Mouse (Mus musculus): ENCODE results near the gene Atp8b4. TPM values are rescaled to one million over a fixed set of nuclear protein-coding genes. Genes with fewer than 3 reads are reported as not detected.
A peak's percentile ranks its signal among the peaks of the same experiment; 100 is the strongest.
"Not testable (repeated sequence)": the region's sequence is repeated elsewhere in the genome, so short reads cannot be mapped to it uniquely, and the experiment has no call there.

Atp8b4 gene
- polyA plus RNA-seq, 1 experiment from 2014 or later, result 0.15 TPM

DNA sequence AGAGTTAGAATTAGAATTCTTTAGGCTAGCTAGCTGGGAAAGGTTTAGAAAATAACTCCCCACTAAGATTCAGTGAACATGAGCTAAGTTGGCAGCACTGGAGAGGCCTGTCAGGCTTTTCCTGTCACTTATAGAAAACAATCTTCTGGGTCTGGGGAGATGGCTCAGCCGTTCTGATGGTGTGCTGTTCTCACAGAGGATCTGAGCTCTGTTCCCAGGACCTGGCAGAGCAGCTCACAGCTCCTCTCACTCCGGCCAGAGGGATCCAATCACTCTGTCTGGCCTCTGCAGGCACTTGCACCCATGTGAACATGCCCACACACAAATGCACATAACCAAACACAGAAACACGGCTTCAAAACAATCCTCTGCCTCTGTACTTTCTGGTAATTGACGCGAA is 27.6 kb downstream of the Atp8b4 start:
- no peak overlapping the region for H3K4me2 ChIP-seq
- no peaks in the 10 kb centered on the region for H3K36me3 ChIP-seq
- H3K27me3 ChIP-seq (replicated peaks), result no peaks in the 10 kb centered on the region
- no peaks in the 10 kb centered on the region for H3K4me1 ChIP-seq (replicated peaks)
- no peak for ATAC-seq (ENCODE audit: insufficient number of reproducible peaks, low FRiP score)
- no peaks in the 10 kb centered on the region for H3K9me3 ChIP-seq (replicated peaks)
- H3K9ac ChIP-seq, result no peak overlapping the region
- WGBS, result 72% methylated on average over 5 of the region's 5 CpGs
- H3K4me3 ChIP-seq, result no peak overlapping the region
- no peak overlapping the region for H3K27ac ChIP-seq (ENCODE audit: poor library complexity, severe bottlenecking)

DNA sequence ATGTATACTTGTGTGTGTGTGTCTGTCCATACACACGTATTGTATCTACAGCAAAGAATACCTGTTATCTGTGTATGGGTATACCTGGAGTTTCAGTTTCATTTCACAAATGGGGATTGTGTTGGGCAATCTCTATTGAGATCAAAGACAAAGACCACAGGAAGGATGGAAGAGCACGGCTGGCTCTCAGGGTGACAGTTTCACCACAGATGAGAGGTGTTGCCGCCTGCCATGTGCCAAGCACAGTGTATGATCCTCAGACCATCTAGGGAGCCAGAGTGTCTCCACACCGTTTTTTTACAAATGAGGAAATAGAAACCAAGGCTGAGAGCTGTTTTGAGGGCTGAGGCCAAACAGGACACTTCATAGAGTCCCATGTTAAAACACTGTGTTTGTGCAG is 32.7 kb downstream of the Atp8b4 start:
- Histone ChIP-seq H3K36me3 (no peaks in the 10 kb centered on the region), H3K27ac (ENCODE audit: poor library complexity, severe bottlenecking) (no peak overlapping the region), H3K9me3 (replicated peaks) (no peaks in the 10 kb centered on the region), H3K9ac (no peak overlapping the region), H3K4me2 (no peak overlapping the region), H3K4me1 (replicated peaks) (0 out of 2 replicates have a peak, but pooled peaks cover 5% of the 10 kb centered on the region), H3K4me3 (no peak overlapping the region), H3K27me3 (replicated peaks) (no peaks in the 10 kb centered on the region)
- WGBS, result 70% methylated on average over 4 of the region's 4 CpGs
- ATAC-seq (ENCODE audit: insufficient number of reproducible peaks, low FRiP score), result no peak

DNA sequence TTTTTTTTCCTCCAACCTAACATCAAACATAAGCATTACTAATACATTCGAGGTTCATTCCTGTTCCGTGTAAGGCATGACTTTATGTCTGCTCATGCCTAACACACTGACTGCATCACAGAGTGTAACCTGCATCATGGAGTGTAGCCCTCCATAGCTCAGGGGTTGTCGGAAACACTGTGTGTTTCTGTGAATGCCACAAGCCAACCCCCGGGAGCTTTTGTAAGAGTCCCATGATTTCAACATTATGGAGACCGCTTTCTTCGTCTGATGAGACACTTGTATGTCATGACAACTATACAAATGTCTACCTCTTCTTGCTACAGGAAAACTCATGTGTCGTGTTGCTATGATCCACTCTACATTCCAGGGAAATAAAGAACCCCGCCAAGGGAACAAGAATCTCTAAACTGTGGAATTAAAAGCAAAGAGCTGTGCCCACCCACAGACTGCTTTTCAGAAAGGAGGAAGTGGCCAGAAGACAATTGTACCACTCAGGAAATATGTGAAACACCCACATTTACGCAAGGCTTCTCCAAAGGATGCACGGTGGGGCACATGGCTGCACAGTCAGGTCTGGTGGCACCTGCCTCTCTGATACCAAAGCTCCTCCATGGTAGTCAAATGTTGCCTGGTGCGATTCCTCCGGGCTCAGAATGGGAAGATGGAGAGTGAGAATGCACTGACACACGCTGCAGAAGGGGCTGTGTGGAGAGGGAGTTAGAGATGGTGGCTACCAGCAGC is 33.9 kb downstream of the Atp8b4 start:
- WGBS, result 79% methylated on average over 13 of the region's 13 CpGs
- no peak for ATAC-seq (ENCODE audit: insufficient number of reproducible peaks, low FRiP score)

DNA sequence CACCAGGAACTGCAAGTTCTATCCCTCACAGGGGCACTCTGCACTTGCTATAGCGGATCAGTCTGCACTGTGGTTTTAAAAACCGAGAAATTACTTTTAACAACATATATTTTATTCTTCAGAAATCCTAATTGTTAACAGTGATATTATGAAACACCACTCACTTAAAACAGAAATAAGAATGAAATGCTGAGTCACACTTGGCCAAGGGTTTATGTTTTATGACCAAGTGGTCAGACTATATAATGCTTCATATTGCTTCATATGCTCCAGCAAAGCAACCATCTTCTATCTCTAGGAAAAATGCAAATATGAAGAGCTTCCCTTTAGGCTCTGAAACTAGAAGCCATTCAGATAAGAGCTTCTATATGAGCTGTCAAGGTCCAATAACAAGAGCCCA is 41.8 kb downstream of the Atp8b4 start:
- no peak overlapping the region for H3K4me2 ChIP-seq
- H3K27me3 ChIP-seq (replicated peaks), result no peaks in the 10 kb centered on the region
- H3K4me1 ChIP-seq (replicated peaks), result no peaks in the 10 kb centered on the region
- H3K9me3 ChIP-seq (replicated peaks), result no peaks in the 10 kb centered on the region
- H3K36me3 ChIP-seq, result no peaks in the 10 kb centered on the region
- WGBS, result 78% methylated on average over 2 of the region's 2 CpGs
- no peak overlapping the region for H3K9ac ChIP-seq
- no peak for ATAC-seq (ENCODE audit: insufficient number of reproducible peaks, low FRiP score)
- H3K27ac ChIP-seq (ENCODE audit: poor library complexity, severe bottlenecking), result no peak overlapping the region
- no peak overlapping the region for H3K4me3 ChIP-seq

More for the DNA sequence above, 33.9 kb downstream of the Atp8b4 start:
- H3K4me1 ChIP-seq (replicated peaks), result 0 out of 2 replicates have a peak, but pooled peaks cover 5% of the 10 kb centered on the region
- no peak overlapping the region for H3K27ac ChIP-seq (ENCODE audit: poor library complexity, severe bottlenecking)
- no peaks in the 10 kb centered on the region for H3K9me3 ChIP-seq (replicated peaks)
- no peaks in the 10 kb centered on the region for H3K36me3 ChIP-seq
- H3K4me2 ChIP-seq, result no peak overlapping the region
- H3K9ac ChIP-seq, result no peak overlapping the region
- no peaks in the 10 kb centered on the region for H3K27me3 ChIP-seq (replicated peaks)
- no peak overlapping the region for H3K4me3 ChIP-seq

DNA sequence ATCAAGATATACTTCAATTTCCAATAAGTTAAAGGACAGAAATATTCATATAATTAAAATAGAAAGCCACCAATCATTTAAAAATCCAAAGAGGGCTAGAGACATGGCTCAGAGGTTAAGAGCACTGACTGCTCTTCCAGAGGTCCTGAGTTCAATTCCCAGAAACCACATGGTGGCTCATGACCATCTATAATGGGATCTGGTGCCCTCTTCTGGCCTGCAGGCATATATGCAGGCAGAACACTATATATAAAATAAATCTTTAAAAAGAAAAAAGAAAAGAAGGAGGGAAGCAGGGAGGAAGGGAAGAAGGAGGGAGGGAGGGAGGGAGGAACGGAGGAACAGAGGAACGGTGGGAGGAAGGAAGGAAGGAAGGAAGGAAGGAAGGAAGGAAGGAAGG is 42.7 kb downstream of the Atp8b4 start:
- H3K36me3 ChIP-seq; H3K4me2 ChIP-seq; ATAC-seq (ENCODE audit: insufficient number of reproducible peaks, low FRiP score); H3K4me3 ChIP-seq; H3K27ac ChIP-seq (ENCODE audit: poor library complexity, severe bottlenecking); H3K9me3 ChIP-seq (replicated peaks); H3K27me3 ChIP-seq (replicated peaks); H3K9ac ChIP-seq; H3K4me1 ChIP-seq (replicated peaks): not testable (repeated sequence)
- WGBS, result 47% methylated on average over 2 of the region's 2 CpGs

DNA sequence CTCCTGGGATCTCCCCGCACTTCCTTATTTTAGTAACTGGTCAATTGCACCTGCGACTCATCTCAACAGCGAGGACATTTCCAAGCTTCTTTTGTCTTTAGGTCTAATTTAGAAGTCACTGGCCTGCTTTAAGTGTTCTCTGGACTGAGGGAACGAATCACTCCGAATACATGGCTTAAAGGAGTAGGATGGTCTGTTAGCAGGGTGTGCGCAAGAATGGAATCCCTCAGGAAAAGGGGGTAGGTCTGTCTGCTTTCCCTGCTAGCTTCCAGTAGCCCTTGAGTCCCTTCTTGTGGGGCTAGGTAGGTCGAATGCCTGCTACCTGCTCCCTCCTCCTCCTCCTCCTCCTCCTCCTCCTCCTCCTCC is 49.6 kb downstream of the Atp8b4 start:
- peak overlapping the region; percentile 15 for H3K4me2 ChIP-seq
- H3K36me3 ChIP-seq, result no peaks in the 10 kb centered on the region
- no peaks in the 10 kb centered on the region for H3K27me3 ChIP-seq (replicated peaks)
- H3K4me1 ChIP-seq (replicated peaks), result peaks cover 10% of the 10 kb centered on the region
- H3K4me3 ChIP-seq, result no peak overlapping the region
- WGBS, result 74% methylated on average over 7 of the region's 7 CpGs
- ATAC-seq (ENCODE audit: insufficient number of reproducible peaks, low FRiP score), result no peak
- no peak overlapping the region for H3K9ac ChIP-seq
- H3K9me3 ChIP-seq (replicated peaks), result no peaks in the 10 kb centered on the region
- H3K27ac ChIP-seq (ENCODE audit: poor library complexity, severe bottlenecking), result peak overlapping the region; percentile 92

DNA sequence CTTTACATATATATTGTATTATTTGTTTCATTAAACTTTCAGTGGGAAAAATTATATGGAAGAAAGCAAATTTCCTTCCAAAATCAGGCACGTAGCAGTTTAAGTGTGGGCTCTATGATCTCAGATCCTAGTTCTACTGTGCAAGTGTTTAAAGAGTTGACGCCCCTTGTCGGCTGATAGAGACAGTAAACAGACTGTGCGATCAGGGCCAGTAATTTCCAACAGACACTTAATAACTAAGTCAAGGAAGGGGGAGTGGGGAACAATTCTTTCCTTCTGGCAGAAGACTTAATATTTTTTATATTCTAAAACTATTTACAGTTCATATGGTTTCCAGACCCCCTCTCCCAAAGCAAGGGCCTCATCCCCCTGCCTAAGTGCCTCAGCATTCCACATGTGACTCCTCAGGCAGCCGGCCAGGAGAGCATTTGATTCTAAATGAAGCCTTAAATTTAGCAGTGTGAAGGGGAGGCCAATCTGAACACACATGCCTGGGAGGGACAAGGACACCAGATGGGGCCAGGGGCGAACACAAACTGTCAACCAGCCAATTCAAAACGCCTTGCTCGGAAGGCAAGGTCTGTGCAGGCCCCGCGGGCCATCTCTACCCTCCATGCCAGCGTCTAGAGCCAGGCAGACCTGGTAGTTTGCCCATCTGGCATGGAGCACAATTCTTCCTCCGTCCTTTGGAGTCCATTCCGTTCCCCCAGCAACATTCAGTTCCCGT is 50.1 kb downstream of the Atp8b4 start:
- H3K4me2 ChIP-seq, result peak overlapping the region; percentile 15

DNA sequence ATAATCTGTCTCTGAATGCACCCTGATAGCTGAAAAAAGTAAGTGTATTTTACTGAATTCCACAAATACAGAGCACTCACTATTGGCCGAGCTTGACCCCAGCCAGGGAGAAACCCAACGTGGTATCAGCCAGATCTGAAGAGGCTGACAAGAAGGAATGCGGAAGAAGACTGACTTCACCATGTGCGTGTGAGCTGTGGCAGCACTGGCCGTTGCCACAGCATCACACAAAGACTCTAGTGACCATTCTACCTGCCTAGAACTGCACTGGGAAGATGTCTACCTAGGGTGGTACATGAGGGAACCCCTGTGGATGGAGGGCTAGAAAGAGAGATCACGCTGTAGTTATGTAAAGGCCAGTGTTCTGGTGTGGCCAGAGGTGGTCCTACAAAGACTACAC is 55.4 kb downstream of the Atp8b4 start:
- WGBS, result 36% methylated on average over 6 of the region's 6 CpGs
- Histone ChIP-seq H3K27me3 (replicated peaks) (no peaks in the 10 kb centered on the region), H3K4me1 (replicated peaks) (peaks cover 6% of the 10 kb centered on the region; the same call in 1 of the 2 replicates), H3K27ac (ENCODE audit: poor library complexity, severe bottlenecking) (no peak overlapping the region), H3K9me3 (replicated peaks) (no peaks in the 10 kb centered on the region), H3K9ac (no peak overlapping the region), H3K36me3 (no peaks in the 10 kb centered on the region), H3K4me3 (no peak overlapping the region), H3K4me2 (no peak overlapping the region)
- no peak for ATAC-seq (ENCODE audit: insufficient number of reproducible peaks, low FRiP score)

More for the DNA sequence above, 50.1 kb downstream of the Atp8b4 start:
- H3K36me3 ChIP-seq, result no peaks in the 10 kb centered on the region
- H3K27me3 ChIP-seq (replicated peaks), result no peaks in the 10 kb centered on the region
- H3K9me3 ChIP-seq (replicated peaks), result no peaks in the 10 kb centered on the region
- H3K9ac ChIP-seq, result no peak overlapping the region
- peak overlapping the region; percentile 92 for H3K27ac ChIP-seq (ENCODE audit: poor library complexity, severe bottlenecking)
- no peak overlapping the region for H3K4me3 ChIP-seq
- ATAC-seq (ENCODE audit: insufficient number of reproducible peaks, low FRiP score), result peak; percentile 74; the same call in 1 of the 2 replicates
- WGBS, result 39% methylated on average over 14 of the region's 14 CpGs
- peaks cover 10% of the 10 kb centered on the region for H3K4me1 ChIP-seq (replicated peaks)

DNA sequence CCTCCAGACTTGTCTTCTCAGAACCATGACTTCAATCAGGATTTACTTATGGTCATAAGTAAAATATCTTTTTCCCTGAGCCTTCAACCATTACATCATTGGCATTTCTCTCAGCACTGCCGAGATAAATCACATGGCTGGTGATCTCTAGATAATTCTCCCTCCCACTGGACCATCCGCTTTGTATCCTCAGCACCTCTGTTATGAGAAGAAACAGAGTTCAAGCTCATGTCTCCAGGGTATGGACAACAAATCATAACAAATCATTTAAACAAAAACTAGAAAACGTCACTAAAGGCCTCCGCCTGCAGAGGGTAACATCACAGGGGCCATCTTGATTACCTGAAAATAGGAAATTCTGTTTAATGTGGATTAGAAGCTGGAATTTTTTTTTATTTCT is 58.9 kb downstream of the Atp8b4 start:
- no peak overlapping the region for H3K4me2 ChIP-seq
- H3K4me1 ChIP-seq (replicated peaks), result 0 out of 2 replicates have a peak, but pooled peaks cover 3% of the 10 kb centered on the region
- no peak overlapping the region for H3K4me3 ChIP-seq
- no peaks in the 10 kb centered on the region for H3K36me3 ChIP-seq
- WGBS, result 65% methylated on average over 4 of the region's 4 CpGs
- H3K9me3 ChIP-seq (replicated peaks), result no peaks in the 10 kb centered on the region
- no peaks in the 10 kb centered on the region for H3K27me3 ChIP-seq (replicated peaks)
- H3K27ac ChIP-seq (ENCODE audit: poor library complexity, severe bottlenecking), result no peak overlapping the region
- no peak for ATAC-seq (ENCODE audit: insufficient number of reproducible peaks, low FRiP score)
- H3K9ac ChIP-seq, result no peak overlapping the region

DNA sequence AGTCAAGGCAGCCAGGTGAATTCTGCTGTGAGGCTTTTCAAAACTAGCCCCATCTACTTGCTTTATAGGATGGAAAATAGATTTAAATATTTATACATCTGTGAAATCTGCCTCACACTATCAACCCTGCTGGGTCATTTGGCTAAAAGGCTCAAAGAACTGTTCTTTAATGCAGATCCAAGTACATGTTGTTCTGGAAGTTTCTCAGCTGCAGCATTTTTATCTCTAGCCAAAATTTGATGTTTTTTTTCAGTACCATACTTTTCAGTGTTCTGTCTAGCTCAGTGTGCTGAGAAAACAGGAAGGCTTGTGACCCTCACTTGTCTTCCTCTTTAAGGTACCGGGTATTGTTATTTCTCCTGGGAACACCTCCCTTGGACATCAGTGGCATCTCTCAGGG is 65.8 kb downstream of the Atp8b4 start:
- Histone ChIP-seq H3K9ac (no peak overlapping the region), H3K27me3 (replicated peaks) (no peaks in the 10 kb centered on the region), H3K4me1 (replicated peaks) (0 out of 2 replicates have a peak, but pooled peaks cover 3% of the 10 kb centered on the region), H3K9me3 (replicated peaks) (no peaks in the 10 kb centered on the region), H3K36me3 (no peaks in the 10 kb centered on the region), H3K4me3 (no peak overlapping the region), H3K27ac (ENCODE audit: poor library complexity, severe bottlenecking) (no peak overlapping the region), H3K4me2 (no peak overlapping the region)
- 67% methylated on average over 1 of the region's 1 CpGs for WGBS
- ATAC-seq (ENCODE audit: insufficient number of reproducible peaks, low FRiP score), result no peak

DNA sequence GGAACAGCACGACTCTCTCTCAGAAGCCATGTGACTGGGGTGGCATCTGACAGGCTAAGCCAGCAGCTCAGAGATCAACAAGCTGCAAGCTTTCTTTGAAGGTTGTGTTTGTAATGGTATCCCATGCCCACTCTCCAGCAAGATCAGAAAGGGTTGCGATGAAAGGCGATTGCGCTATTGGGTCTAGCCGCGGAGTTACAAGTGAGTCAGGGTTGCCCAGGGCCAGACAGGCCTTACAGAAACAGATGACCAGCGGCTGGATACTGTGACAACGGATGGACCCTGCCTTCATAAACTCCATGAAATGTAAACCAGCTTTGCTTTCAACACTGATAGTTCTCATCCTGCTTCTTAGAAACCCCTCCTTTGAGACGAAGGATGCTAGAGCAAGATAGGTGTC is 66.2 kb downstream of the Atp8b4 start:
- Histone ChIP-seq H3K9me3 (replicated peaks) (no peaks in the 10 kb centered on the region), H3K4me3 (no peak overlapping the region), H3K9ac (no peak overlapping the region), H3K4me1 (replicated peaks) (0 out of 2 replicates have a peak, but pooled peaks cover 3% of the 10 kb centered on the region), H3K27me3 (replicated peaks) (no peaks in the 10 kb centered on the region), H3K4me2 (no peak overlapping the region), H3K27ac (ENCODE audit: poor library complexity, severe bottlenecking) (no peak overlapping the region), H3K36me3 (no peaks in the 10 kb centered on the region)
- WGBS, result 85% methylated on average over 9 of the region's 9 CpGs
- ATAC-seq (ENCODE audit: insufficient number of reproducible peaks, low FRiP score), result no peak

Measured in heart, embryonic 12.5 days (tissue).